Comparison of ENCODE assay signal across 8 mouse cellular contexts in genomic region chr5:147430936-147431839, GRCm38 (mm10). TPM values are rescaled to one million over a fixed set of nuclear protein-coding genes. Genes with fewer than 3 reads are reported as not detected.
DNase-seq lines count a peak whose midpoint lies in the region; ATAC-seq lines count a peak whose summit lies in the region.

No protein-coding gene starts in this region.

- DNase-seq in adrenal gland, adult 18-20 months (ENCODE audit: low spot score in 2 of 2): peak; percentile 63 to 69
- peak; percentile 53 for DNase-seq in embryo, embryonic 10.5 days (ENCODE audit: low spot score)
- DNase-seq in gastrocnemius, postnatal 36 days: peak; percentile 49 to 55
- peak; percentile 70 to 76 for DNase-seq in left cerebral cortex, postnatal 36 days (ENCODE audit: low spot score in 2 of 2)
- peak; percentile 50 for DNase-seq in mesoderm, embryonic 11.5 days (ENCODE audit: low read depth, low spot score)
- DNase-seq in skeletal muscle tissue, adult 2 months (ENCODE audit: low read depth, low spot score): peak; percentile 30
- DNase-seq in c-Kit-positive CD71-positive TER-119-positive erythroid progenitor cells, embryonic 14.5 days (ENCODE audit: low spot score): no peak

- H3K36me3 ChIP-seq in intestine, embryonic 15.5 days: no peaks in the 10 kb centered on the region

- H3K4me3 ChIP-seq in intestine, embryonic 15.5 days (replicated peaks): peak overlapping the region; percentile 99

- H3K9ac ChIP-seq in intestine, embryonic 15.5 days: peak overlapping the region; percentile 96

- WGBS in intestine, embryonic 15.5 days: 1% methylated on average over 66 of the region's 68 CpGs

- peak overlapping the region; percentile 99 for H3K27ac ChIP-seq in intestine, embryonic 15.5 days

- peak overlapping the region; percentile 70 for H3K4me2 ChIP-seq in intestine, embryonic 15.5 days (replicated peaks)

- no peaks in the 10 kb centered on the region for H3K27me3 ChIP-seq in intestine, embryonic 15.5 days (replicated peaks)

- peak; percentile 72 for ATAC-seq in intestine, embryonic 15.5 days

- peaks cover 27% of the 10 kb centered on the region for H3K4me1 ChIP-seq in intestine, embryonic 15.5 days (replicated peaks)

- intact Hi-C loops in gastrocnemius, postnatal 36 days (cut with DNase I): no loop called here
- intact Hi-C loops in left cerebral cortex, postnatal 36 days (cut with DNase I): loop anchor here (10.0 kb wide), 1 partner anchor 104 kb away; no protein-coding TSS in a partner anchor

- no peaks in the 10 kb centered on the region for H3K9me3 ChIP-seq in intestine, embryonic 15.5 days

RNA-seq across cellular contexts. Expression of gene Pan3, which starts 1.2 kb away (rescaled TPM):
- total RNA-seq in adrenal gland, adult 18-20 months (2021): 10 to 100 TPM; 74.2 to 86.4 TPM
- total RNA-seq in gastrocnemius, postnatal 36 days (2021): 10 to 100 TPM; 20.7 to 22.9 TPM
- 64.5 and 67.5 TPM in 2 replicates for polyA plus RNA-seq in intestine, embryonic 15.5 days (2015; fragmentation: Nextera tagmentation; extraction: Ambion mirVana)
- 100 to 1,000 TPM in 1 of 2 experiments, 10 to 100 TPM in 1; 67.8 to 105 TPM for total RNA-seq in left cerebral cortex, postnatal 36 days (2021)

RNA-seq across cellular contexts. Expression of gene Flt3, which starts 30.9 kb away (rescaled TPM):
- under 1 TPM; 0.43 to 0.58 TPM for total RNA-seq in adrenal gland, adult 18-20 months (2021)
- total RNA-seq in gastrocnemius, postnatal 36 days (2021): under 1 TPM in 1 of 2 experiments, not detected in 1; 0.07 TPM
- 0.31 and 0.34 TPM in 2 replicates for polyA plus RNA-seq in intestine, embryonic 15.5 days (2015; fragmentation: Nextera tagmentation; extraction: Ambion mirVana)
- 1 to 10 TPM; 4.8 to 7.0 TPM for total RNA-seq in left cerebral cortex, postnatal 36 days (2021)
